Mouse (Mus musculus) bone marrow, adult 2 months (tissue): Measurements from ENCODE around the gene Lrrc58.

Experiments used
- CTCF ChIP-seq: fragments of 200-500 bp; IDR thresholded peaks from 2 replicates; pipeline ENCODE4 v1.5.1; 2011; ENCODE audit warnings: low read length, control low read depth; ENCODE audit not compliant: control insufficient read depth, insufficient read depth
- POLR2A ChIP-seq: fragments of 200-500 bp; IDR thresholded peaks from 2 replicates; pipeline ENCODE4 v1.6.1; 2011; ENCODE audit warnings: low read depth, mild to moderate bottlenecking, control low read depth, low read length, borderline replicate concordance; ENCODE audit not compliant: control insufficient read depth

DNA sequence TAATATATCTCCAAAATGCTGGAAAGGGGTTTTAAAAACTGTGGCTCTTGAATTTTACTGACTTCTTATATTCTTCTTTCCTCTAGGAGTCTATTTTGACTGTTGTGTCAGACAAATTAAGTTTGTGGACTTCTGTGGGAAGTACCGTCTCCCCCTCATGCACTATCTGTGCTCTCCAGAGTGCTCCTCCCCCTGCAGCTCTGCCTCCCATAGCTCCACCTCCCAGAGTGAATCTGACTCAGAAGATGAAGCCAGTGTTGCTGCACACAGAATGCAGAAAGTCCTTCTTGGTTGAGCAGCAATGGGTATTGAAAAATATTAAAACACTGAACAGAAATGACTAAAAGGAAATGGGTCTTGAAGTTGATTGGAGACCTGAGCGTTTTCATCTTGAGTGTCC lies 13.0 kb downstream of the Lrrc58 start:
- TF ChIP-seq POLR2A = no peak
- no peak for TF ChIP-seq CTCF
